Mouse (Mus musculus) cerebellum, adult 9-11 months (tissue): ENCODE data around the gene Slc25a22.

ENCODE experiments used
- DNase-seq: peaks from one replicate; pipeline ENCODE4 v3.0.0; 2022

Slc25a22 gene

DNA sequence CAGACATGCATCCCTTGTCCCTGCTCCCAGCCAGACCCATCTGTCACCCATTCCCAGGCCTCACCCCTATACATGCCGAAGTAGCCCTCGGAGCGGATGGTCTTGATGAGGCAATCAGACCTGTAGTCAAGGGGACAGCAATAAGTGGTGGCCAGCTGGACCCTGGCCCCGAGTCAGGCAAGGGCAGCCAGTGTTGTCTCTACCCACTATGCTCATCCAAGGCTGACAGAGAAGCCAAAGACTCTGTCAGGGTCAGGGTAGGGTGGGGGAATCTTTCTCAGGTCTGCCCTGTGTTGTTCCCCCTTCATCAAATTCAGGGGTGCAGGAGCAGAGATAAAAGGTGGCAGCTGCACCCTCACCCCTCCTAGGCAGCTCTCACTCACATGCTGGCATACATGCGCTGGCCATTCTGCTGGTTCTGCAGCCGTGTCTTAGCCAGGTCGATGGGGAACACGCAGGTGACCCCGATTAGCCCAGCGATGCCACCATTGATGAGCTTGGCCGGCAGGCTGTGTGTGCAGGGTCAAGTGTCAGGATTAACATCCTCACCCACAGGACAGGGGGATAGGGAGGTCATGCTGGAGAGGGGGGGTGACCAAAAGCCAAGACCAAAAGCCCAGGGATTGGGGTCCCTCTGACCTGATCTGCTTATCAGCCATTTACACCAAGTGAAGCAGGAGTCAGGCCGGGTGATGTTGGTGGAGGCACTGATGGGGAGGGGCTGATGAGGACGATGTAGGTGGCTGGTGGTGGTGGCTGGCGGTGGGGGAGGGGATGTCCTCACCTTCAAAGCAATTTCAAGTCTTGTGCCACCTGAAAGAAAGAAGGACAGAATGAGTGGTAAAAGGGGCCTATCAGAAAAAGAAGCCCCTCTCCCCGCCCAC lies 3.9 kb downstream of the Slc25a22 start:
- DNase-seq = peak; percentile 84

DNA sequence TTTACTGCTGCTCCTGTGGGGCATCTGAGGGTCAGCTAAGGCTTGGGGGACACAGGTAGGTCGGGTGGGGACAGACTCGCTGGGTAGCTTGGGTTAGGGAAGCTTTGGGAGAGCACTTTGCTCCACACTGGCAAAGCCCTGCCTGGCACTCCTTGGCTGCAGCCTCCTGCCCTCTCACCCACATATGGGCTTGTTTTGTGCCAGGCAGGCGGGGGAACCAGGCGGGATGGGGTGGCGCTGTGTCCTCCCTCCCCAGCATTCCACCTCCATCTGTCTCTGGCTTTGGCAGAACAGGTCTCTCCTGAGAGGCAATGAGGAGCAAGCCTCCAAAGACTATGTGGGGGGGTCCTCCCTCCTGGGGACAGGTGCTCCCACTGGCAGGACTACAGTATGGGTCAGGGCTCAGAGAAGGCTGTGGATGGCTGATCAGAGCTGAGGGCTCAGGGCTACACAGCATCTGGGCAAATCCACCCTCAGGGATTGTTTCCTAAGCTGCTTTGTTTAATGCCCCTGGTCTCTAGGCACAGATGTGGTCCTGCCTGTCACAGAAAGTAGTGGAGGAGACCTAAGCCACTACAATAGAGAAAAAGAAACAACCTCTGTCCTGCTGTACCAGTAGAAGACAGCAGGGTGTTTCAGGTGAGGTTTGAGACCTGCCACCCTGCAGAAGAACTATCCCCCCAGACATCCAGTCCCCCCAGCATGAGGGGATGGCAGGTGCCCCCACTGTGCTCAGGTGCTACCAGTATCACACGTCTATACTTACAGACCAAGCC lies 4.8 kb downstream of the Slc25a22 start:
- DNase-seq = peak; percentile 98

- peak; percentile 86 for DNase-seq
Observed at GRCm38 (mm10) chr7:141432186-141432611, 5.5 kb downstream of the Slc25a22 start.

DNA sequence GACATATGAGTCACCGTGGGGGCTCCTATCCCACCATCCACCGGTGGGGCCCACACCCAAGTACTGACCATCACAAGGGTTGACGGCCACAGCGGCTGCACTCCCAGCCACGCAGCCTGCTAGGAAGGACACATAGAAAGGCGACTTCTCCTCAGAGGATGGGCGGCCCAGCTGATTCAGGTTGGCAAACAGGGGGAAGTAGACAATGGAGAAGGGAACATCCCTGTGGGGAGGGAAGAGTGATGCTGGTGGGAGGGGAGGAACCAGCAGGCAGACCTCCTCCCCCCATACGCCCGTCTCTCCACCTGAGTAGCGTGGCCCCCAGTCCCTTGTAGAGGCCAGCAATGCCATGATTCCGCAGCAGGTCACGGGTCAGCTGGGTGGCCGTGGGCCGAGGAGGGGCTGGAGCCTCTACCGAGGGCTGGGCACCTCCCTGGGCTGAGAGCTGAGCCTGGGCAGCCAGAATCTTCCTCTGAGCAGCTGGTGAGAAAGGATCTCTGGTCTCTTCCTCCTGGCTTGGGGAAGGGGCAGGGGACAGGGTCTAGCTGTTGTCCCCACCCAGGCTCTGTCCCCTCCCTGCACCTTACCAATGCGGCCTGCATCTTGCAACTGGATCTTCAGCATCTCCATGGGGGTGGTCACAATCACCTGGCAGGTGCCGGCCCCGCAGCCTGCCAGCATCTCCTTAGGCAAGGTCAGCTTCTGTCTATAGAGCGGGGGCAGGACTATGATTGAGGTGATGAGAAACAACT lies 6.1 kb downstream of the Slc25a22 start:
- DNase-seq = no peak

GRCm38 (mm10) chr7:141430585-141431240 lies 7.0 kb downstream of the Slc25a22 start:
- DNase-seq = peak; percentile 71

DNA sequence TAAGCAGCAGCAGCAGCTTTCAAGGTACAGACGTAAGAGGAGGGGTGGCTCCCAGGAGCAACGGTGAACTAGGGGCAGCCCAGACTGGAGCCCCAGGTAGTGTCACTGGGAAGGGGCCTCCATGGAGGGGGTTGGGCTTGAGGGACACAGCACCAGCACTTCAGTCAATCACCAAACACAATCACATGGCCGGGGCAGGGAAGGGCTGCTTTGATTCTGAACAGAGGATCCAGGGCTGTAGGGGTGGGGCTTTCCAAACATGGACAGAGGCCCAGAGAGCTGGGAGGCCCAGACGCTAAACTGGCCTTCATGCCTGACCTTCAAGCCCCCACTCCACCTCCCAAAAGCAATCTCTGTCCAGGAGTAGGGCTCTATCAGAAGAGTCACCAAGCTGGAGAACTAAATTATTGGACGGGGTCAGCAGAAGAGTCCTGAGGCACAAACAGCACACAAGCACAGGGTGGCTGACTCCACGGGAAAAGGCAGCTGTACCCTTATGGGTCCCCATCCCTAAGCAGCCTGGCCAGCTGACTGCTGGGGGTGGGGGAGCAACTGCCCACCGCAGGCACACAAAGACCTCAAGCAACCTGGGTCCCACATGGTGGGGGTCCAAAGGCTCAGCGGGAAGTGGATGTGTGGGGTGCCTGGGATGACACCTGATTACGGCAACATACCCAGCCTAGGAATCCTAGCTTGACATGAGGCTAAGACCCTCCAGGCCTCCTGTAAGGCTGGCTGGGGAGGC lies 7.7 kb downstream of the Slc25a22 start:
- peak; percentile 77 for DNase-seq

DNA sequence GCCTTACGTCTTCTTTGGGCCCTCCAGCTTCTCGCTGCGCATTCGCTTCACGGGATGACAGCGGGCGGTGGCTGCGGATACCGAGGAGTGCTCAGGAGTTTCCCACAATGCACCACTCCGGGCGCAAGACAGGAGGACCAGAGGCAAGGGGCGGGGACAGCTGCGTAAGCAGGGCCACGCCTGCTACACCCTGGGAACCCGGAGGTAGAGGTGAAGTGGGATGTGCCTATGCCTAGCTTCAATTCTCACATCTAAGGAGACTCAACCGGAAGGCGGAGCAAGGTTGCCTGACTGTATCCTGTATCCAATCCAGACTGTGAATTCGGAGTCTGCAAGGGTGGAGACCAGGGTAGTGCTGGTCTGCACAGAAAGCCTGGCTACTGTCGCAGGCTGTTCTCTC lies 8.4 kb downstream of the Slc25a22 start, which contains the start of gene Cend1:
Gene Cend1, minus strand, starts transcription at position 182 of the 400 bp plus-strand sequence.
- DNase-seq = peak; percentile 96

DNA sequence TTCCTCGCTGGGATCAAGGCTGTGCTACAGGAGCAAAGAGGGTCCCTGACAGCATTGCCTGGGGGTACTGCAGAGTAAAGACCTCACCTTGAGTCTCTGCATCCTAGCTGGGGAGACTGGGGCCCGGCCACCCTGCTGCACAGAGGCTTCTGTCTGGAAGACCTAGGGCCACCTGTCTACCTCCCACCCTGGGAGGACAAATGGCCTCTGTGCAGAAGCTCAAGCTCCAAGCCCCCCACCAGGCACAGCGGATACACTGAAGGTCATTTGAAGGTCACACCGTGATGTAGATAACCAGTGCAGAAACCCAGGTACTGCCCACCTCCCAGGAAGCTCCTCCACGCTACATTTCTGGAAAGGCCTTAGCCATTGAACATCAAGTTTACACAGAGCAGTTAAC lies 9.0 kb downstream of the Slc25a22 start:
- peak; percentile 70 for DNase-seq

GRCm38 (mm10) chr7:141426948-141427730 lies 10.6 kb downstream of the Slc25a22 start:
- peak; percentile 57 for DNase-seq

GRCm38 (mm10) chr7:141423811-141424210 lies 13.9 kb downstream of the Slc25a22 start:
- no peak for DNase-seq

GRCm38 (mm10) chr7:141420030-141420702 lies 17.5 kb downstream of the Slc25a22 start:
- no peak for DNase-seq

DNA sequence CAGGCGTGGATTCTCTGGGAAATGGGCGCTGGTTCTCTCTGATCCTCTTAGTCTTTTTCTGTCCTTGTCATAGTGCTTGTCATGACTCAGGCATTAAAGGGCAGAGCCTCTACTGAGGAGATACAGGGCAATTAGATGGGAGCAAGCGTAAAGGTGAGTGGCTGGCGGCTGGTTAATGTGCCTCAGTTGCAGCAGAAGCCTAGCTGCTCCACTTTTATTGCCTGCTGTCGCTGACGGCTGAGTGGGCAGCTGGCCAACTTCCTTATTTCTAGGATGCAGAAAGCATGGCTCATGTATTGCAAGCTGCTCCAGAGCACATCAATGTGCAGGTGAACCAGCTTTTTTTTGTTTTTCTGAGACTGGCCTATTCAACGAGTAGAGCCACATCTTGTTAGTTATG lies 18.7 kb downstream of the Slc25a22 start:
- DNase-seq = peak; percentile 57

GRCm38 (mm10) chr7:141417731-141418681 lies 19.7 kb downstream of the Slc25a22 start:
- no peak for DNase-seq

DNA sequence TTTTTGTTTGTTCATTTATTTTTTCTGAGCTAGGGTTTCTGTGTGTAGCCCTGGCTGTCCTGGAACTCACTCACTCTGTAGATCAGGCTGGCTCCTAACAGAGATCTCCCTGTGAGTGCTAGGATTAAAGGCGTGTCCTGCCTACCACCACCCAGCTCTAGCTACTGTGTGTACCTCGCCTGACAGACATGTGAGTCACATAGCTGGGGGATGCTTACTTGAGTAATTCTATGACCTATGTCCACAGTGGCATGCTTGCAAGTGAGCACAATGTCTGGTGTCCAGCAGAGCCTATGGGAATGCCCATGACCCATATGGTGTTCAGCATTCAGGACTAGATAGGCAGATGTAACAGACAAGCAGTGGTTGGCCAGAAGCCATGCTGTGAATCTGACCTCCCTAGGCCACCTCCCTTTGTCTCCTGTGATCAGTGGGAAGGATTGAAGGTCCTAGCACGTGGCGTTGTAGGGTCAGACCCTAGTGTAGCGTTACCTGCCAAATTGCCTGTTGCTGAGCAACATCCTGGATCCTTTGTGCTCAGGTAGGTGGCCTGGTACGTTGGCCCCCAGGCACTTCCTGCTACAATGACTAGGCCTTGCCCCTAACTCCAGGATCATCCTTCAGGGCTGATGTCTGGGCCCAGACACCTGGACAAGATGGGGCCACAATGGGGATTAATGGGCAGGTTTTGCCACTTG lies 21.4 kb downstream of the Slc25a22 start:
- DNase-seq = peak; percentile 57

GRCm38 (mm10) chr7:141413809-141414584 lies 23.7 kb downstream of the Slc25a22 start, which contains the start of gene Gatd1:
Gene Gatd1 (minus strand): TSS chr7:141414136.
- DNase-seq = peak; percentile 98

DNA sequence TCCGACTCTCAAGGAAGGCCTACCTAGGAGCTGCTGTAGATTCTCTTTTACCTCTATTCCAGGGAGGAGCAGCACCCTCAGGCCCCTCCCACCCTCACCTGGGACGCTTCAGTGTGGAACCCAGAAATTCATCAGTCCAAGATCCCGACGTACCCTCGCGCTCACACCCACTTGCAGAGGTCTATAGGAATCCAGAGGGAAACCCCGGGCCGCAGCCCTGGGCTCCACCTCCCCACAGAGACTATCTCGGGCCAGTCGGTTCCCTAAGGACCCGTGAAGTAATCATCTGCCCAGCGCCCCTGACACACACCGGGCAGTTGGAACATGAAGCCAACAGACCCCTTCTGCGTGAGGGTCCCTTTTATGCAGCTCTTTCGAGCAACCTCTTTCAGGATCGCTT lies 24.4 kb downstream of the Slc25a22 start:
- peak; percentile 70 for DNase-seq

GRCm38 (mm10) chr7:141411667-141412066 lies 26.0 kb downstream of the Slc25a22 start:
- peak; percentile 51 for DNase-seq
